Mouse (Mus musculus): ENCODE measurements at regions not wholly inside any gene's neighbourhood (a gene's known extent, or its start where the extent isn't known, plus 50 kb on each side); places are given as distances from the start of the nearest gene placed in this dataset.

DNA sequence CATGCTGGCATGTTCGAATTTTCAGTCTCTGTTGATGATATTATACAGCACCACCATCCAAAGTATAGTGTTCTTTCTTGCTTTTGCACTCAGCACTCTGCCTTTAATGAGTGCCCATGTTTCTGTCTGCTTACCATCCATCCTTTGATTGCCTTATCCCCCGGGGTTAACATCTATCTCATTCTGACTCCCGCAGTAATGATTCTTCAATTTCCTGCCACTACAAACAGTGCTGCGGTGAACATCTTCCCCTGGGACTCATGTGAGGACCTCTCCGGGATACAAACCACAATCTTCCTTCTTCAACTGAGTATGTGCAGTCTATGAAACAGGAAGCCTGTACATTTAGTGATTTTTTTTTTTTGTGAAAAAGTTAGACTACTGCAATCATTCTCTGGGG lies 131.8 kb upstream of the Tmpo start:
- TF ChIP-seq CTCF (IDR thresholded peaks at IDR 0.05; ENCODE audit: borderline replicate concordance, extremely low read depth, insufficient read depth, insufficient read length) (no peak), POLR2A (IDR thresholded peaks at IDR 0.05; ENCODE audit: borderline replicate concordance, extremely low read depth, insufficient read depth, insufficient read length, poor library complexity, severe bottlenecking) (no peak)
